Comparison of ENCODE assay signal across 13 mouse cellular contexts in the genomic region with DNA sequence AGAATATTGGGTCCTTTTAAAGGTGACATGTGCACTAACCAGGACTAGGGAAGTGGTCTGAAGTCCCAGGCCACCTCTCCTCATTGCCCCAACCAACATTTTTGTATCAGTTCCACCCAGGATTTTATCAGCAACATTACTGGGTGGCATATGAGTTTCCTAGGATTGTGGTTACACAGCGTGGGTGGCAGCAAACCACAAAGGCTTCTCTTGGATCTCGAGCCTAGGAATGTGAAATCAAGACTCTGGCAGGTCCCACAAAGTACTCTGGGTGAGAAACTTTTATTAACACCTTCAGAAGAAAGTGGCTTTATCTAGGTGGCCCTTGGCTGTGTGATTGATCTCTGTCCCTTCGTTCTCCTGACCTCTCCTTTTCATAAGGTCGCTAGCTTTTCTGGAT. TPM values are rescaled to one million over a fixed set of nuclear protein-coding genes. Genes with fewer than 3 reads are reported as not detected.
A peak's percentile ranks its signal among the peaks of the same experiment; 100 is the strongest.
DNase-seq lines count a peak whose midpoint lies in the region; ATAC-seq and TF ChIP-seq lines count a peak whose summit lies in the region.
"Had no signal": no experiment of that assay in that cellular context is flagged by ENCODE, and none has a peak within 500 bp of the region (broad histone marks: within the 10 kb centered on the region; RNA-seq: fewer than 3 reads in every experiment).

No protein-coding gene starts in this region.

- no peak overlapping the region for H3K4me3 ChIP-seq in heart, embryonic 12.5 days
- H3K4me3 ChIP-seq in lung, embryonic 14.5 days (ENCODE audit: low read depth, low read length), result no peak overlapping the region
- no peak overlapping the region for H3K4me3 ChIP-seq in lung, adult 2 months (replicated peaks; ENCODE audit: extremely low read depth, low read depth, low read length)
- H3K4me3 ChIP-seq in embryonic facial prominence, embryonic 11.5 days (ENCODE audit: low read depth, low read length), result no peak overlapping the region
- no peak overlapping the region for H3K4me3 ChIP-seq in myocyte
- H3K4me3 ChIP-seq: forebrain, embryonic 15.5 days; intestine, embryonic 15.5 days had no signal

- no peak overlapping the region for H3K4me2 ChIP-seq in heart, embryonic 12.5 days
- H3K4me2 ChIP-seq in lung, embryonic 14.5 days, result no peak overlapping the region
- no peak overlapping the region for H3K4me2 ChIP-seq in embryonic facial prominence, embryonic 11.5 days (ENCODE audit: low read depth, low read length)
- peak overlapping the region; percentile 66 for H3K4me2 ChIP-seq in myocyte (ENCODE audit: low read depth)
- H3K4me2 ChIP-seq: forebrain, embryonic 15.5 days; intestine, embryonic 15.5 days had no signal

- no peak overlapping the region for H3ac ChIP-seq in myocyte (ENCODE audit: control insufficient read depth, insufficient read length)

- 42% methylated on average over 4 of the region's 4 CpGs for WGBS in heart, embryonic 12.5 days
- 38% methylated on average over 4 of the region's 4 CpGs for WGBS in lung, embryonic 14.5 days
- WGBS in lung, adult 2 months, result 55% methylated on average over 4 of the region's 4 CpGs
- WGBS in embryonic facial prominence, embryonic 11.5 days, result 57% methylated on average over 4 of the region's 4 CpGs

- H3K4me1 ChIP-seq in heart, embryonic 12.5 days (replicated peaks), result peaks cover 61% of the 10 kb centered on the region
- H3K4me1 ChIP-seq in lung, embryonic 14.5 days (ENCODE audit: insufficient read depth), result peaks cover 34% of the 10 kb centered on the region
- H3K4me1 ChIP-seq in lung, adult 2 months (ENCODE audit: control insufficient read depth, insufficient read depth, low read length), result peaks cover 2% of the 10 kb centered on the region; the same call in 1 of the 2 replicates
- H3K4me1 ChIP-seq in embryonic facial prominence, embryonic 11.5 days (ENCODE audit: control insufficient read depth, insufficient read depth, low read length), result peaks cover 11% of the 10 kb centered on the region

- no peak for DNase-seq in heart, postnatal 4 days
- DNase-seq in lung, embryonic 14.5 days, result no peak
- DNase-seq in lung, adult 2 months, result no peak
- DNase-seq in embryonic facial prominence, embryonic 11.5 days (ENCODE audit: low spot score), result no peak
- no peak for DNase-seq in layer of hippocampus, postnatal 25 days (ENCODE audit: extremely low spot score in 1 of 2, low spot score in 1 of 2)
- DNase-seq in thymus, adult 18-20 months, result no peak
- DNase-seq: B cell, adult 2 months; cerebellum, postnatal 36 days had no signal

- no peak for ATAC-seq in heart, embryonic 12.5 days (ENCODE audit: insufficient number of reproducible peaks, low FRiP score)
- no peak for ATAC-seq in lung, embryonic 14.5 days (ENCODE audit: insufficient read depth)
- no peak for ATAC-seq in embryonic facial prominence, embryonic 11.5 days (replicated peaks; ENCODE audit: insufficient number of reproducible peaks, low FRiP score, low TSS enrichment, low read depth)

- no peaks in the 10 kb centered on the region for H3K79me2 ChIP-seq in myocyte (ENCODE audit: control insufficient read depth, insufficient read depth)

- H3K9me3 ChIP-seq in heart, embryonic 12.5 days (replicated peaks), result no peaks in the 10 kb centered on the region
- H3K9me3 ChIP-seq in lung, embryonic 14.5 days (ENCODE audit: low read depth, low read length), result no peaks in the 10 kb centered on the region
- H3K9me3 ChIP-seq in embryonic facial prominence, embryonic 11.5 days (replicated peaks; ENCODE audit: control insufficient read depth, low read length), result no peaks in the 10 kb centered on the region
- H3K9me3 ChIP-seq: forebrain, embryonic 15.5 days; intestine, embryonic 15.5 days had no signal

- no peak for TF ChIP-seq POLR2A in lung, adult 2 months (IDR thresholded peaks at IDR 0.05; ENCODE audit: borderline replicate concordance, extremely low read depth, low read depth, low read length)
- no peak for TF ChIP-seq POLR2A in myocyte (IDR thresholded peaks at IDR 0.05; ENCODE audit: insufficient read length, low read depth)

- H3K9ac ChIP-seq in heart, embryonic 12.5 days, result no peak overlapping the region
- H3K9ac ChIP-seq in lung, embryonic 14.5 days, result no peak overlapping the region
- H3K9ac ChIP-seq in embryonic facial prominence, embryonic 11.5 days (replicated peaks; ENCODE audit: low read length), result no peak overlapping the region
- H3K9ac ChIP-seq: forebrain, embryonic 15.5 days; intestine, embryonic 15.5 days; liver, embryonic 14.5 days had no signal

- TF ChIP-seq CTCF in lung, embryonic 14.5 days (IDR thresholded peaks at IDR 0.05; ENCODE audit: low read depth), result no peak
- no peak for TF ChIP-seq CTCF in lung, adult 2 months (IDR thresholded peaks at IDR 0.05; ENCODE audit: insufficient read depth, low read length)

- peak overlapping the region; percentile 84 for H3K27ac ChIP-seq in heart, embryonic 12.5 days (ENCODE audit: poor library complexity, severe bottlenecking)
- H3K27ac ChIP-seq in lung, embryonic 14.5 days (ENCODE audit: low read depth), result peak overlapping the region; percentile 91
- peak overlapping the region; percentile 57; the same call in 1 of the 2 replicates for H3K27ac ChIP-seq in embryonic facial prominence, embryonic 11.5 days (replicated peaks; ENCODE audit: low read depth, low read length)
- H3K27ac ChIP-seq: forebrain, embryonic 15.5 days; liver, embryonic 14.5 days had no signal

- H3K36me3 ChIP-seq in heart, embryonic 12.5 days, result no peaks in the 10 kb centered on the region; the same call in 1 of the 2 replicates
- H3K36me3 ChIP-seq in lung, embryonic 14.5 days (ENCODE audit: insufficient read depth), result no peaks in the 10 kb centered on the region
- no peaks in the 10 kb centered on the region for H3K36me3 ChIP-seq in embryonic facial prominence, embryonic 11.5 days (replicated peaks; ENCODE audit: control insufficient read depth, insufficient read depth, low read depth, low read length)
- no peaks in the 10 kb centered on the region for H3K36me3 ChIP-seq in myocyte (ENCODE audit: control insufficient read depth, insufficient read depth)
- H3K36me3 ChIP-seq: forebrain, embryonic 15.5 days; intestine, embryonic 15.5 days had no signal

- H3K27me3 ChIP-seq in heart, embryonic 12.5 days (replicated peaks), result no peaks in the 10 kb centered on the region
- no peaks in the 10 kb centered on the region for H3K27me3 ChIP-seq in lung, embryonic 14.5 days (ENCODE audit: insufficient read depth, low read length)
- no peaks in the 10 kb centered on the region for H3K27me3 ChIP-seq in embryonic facial prominence, embryonic 11.5 days (ENCODE audit: control insufficient read depth, insufficient read depth, low read length)
- H3K27me3 ChIP-seq in myocyte (ENCODE audit: control insufficient read depth, insufficient read depth, insufficient read length), result no peaks in the 10 kb centered on the region
- H3K27me3 ChIP-seq: forebrain, embryonic 15.5 days; intestine, embryonic 15.5 days had no signal

TF ChIP-seq in myocyte, 11 proteins besides CTCF, POLR2A, EP300 and RAD21:
- TF ChIP-seq CEBPB (IDR thresholded peaks at IDR 0.05; ENCODE audit: insufficient read depth, poor library complexity, severe bottlenecking) (no peak), REST (IDR thresholded peaks at IDR 0.05; ENCODE audit: insufficient read depth, insufficient read length) (no peak), MAX (IDR thresholded peaks at IDR 0.05; ENCODE audit: low read depth) (no peak), TCF3 (IDR thresholded peaks at IDR 0.05; ENCODE audit: insufficient read length, low read depth) (no peak), SRF (IDR thresholded peaks at IDR 0.05; ENCODE audit: control insufficient read depth, insufficient read length, low read depth) (no peak), USF1 (IDR thresholded peaks at IDR 0.05; ENCODE audit: low read depth) (no peak), E2F4 (IDR thresholded peaks at IDR 0.05; ENCODE audit: insufficient read depth) (no peak), POLR2AphosphoS2 (IDR thresholded peaks at IDR 0.05; ENCODE audit: insufficient read length, low read depth) (no peak), MYOD1 (IDR thresholded peaks at IDR 0.05; ENCODE audit: control insufficient read depth in 1 of 3, insufficient read length in 2 of 3, low read depth in 2 of 3) (no peak), MYOG (IDR thresholded peaks at IDR 0.05; ENCODE audit: control insufficient read depth in 1 of 3, insufficient read depth in 1 of 3, insufficient read length in 2 of 3, low read depth in 2 of 3) (no peak), TCF12 (IDR thresholded peaks at IDR 0.05; ENCODE audit: insufficient read depth, poor library complexity, severe bottlenecking) (no peak)

RNA-seq across cellular contexts. Expression of gene Rasl11b, which starts 34.7 kb away (rescaled TPM):
- polyA plus RNA-seq in heart, embryonic 12.5 days (2016; fragmentation: Nextera tagmentation; extraction: Ambion mirVana), result 107 TPM in 2 replicates
- 10 to 100 TPM; 71.9 to 73.4 TPM for total RNA-seq in heart, postnatal 4 days (2021)
- 90.2 and 93.2 TPM in 2 replicates for polyA plus RNA-seq in lung, embryonic 14.5 days (2014; fragmentation: Nextera tagmentation; extraction: Ambion mirVana)
- 32.3 and 37.9 TPM in 2 replicates for polyA plus RNA-seq in lung, adult 2 months (2012; rRNA removed)
- polyA plus RNA-seq in embryonic facial prominence, embryonic 11.5 days (2014; fragmentation: Nextera tagmentation; extraction: Ambion mirVana), result 82.8 and 83.8 TPM in 2 replicates
- polyA plus RNA-seq in myocyte (2012; fragmentation: generic; extraction: Trizol), result 2.4 TPM
- total RNA-seq in layer of hippocampus, postnatal 25 days (2021), result 10 to 100 TPM; 64.9 to 77.2 TPM
